Mouse (Mus musculus) limb, embryonic 13.5 days (tissue): ENCODE results near the gene Armc3. TPM values are rescaled to one million over a fixed set of nuclear protein-coding genes. Genes with fewer than 3 reads are reported as not detected.

Experiments
- ATAC-seq: fragments of 200-750 bp; cut with Nextera tagmentation; 2 replicates; pipeline ENCODE4 v1.8.0; 2017; ENCODE audit warnings: low read depth, moderate number of reproducible peaks, moderate TSS enrichment; ENCODE audit not compliant: low FRiP score
- H3K27ac ChIP-seq: fragments of 300-500 bp; sonication (generic); 2 replicates; pipeline ENCODE4 v1.5.1; 2015; ENCODE audit warnings: inconsistent platforms, mild to moderate bottlenecking, moderate library complexity
- H3K27me3 ChIP-seq: fragments of 300-500 bp; sonication (generic); 2 replicates; pipeline ENCODE4 v1.6.1; 2015; ENCODE audit warnings: mild to moderate bottlenecking, inconsistent platforms
- H3K36me3 ChIP-seq: fragments of 300-500 bp; sonication (generic); 2 replicates; pipeline ENCODE4 v1.6.1; 2015; ENCODE audit warnings: inconsistent platforms, mild to moderate bottlenecking, moderate library complexity
- H3K4me1 ChIP-seq: fragments of 300-500 bp; sonication (generic); 2 replicates; pipeline ENCODE4 v1.6.1; 2015; ENCODE audit warnings: inconsistent platforms
- H3K4me2 ChIP-seq: fragments of 300-500 bp; sonication (generic); replicated peaks from 2 replicates; pipeline ENCODE4 v1.6.1; 2015; ENCODE audit warnings: inconsistent platforms, mild to moderate bottlenecking, moderate library complexity
- H3K4me3 ChIP-seq: fragments of 300-500 bp; sonication (generic); 2 replicates; pipeline ENCODE4 v1.5.1; 2015; ENCODE audit warnings: moderate library complexity, mild to moderate bottlenecking, inconsistent platforms
- H3K9ac ChIP-seq: fragments of 300-500 bp; sonication (generic); 2 replicates; pipeline ENCODE4 v1.6.1; 2015; ENCODE audit warnings: mild to moderate bottlenecking, inconsistent platforms
- H3K9me3 ChIP-seq: fragments of 300-500 bp; sonication (generic); 2 replicates; pipeline ENCODE4 v1.6.1; 2016; ENCODE audit warnings: inconsistent platforms
- WGBS: fragments of 180-500 bp; shearing (Covaris S2); methylation state at CpG from one replicate; pipeline ENCODE4 v1.1.7; 2015; 5-methylcytosine and 5-hydroxymethylcytosine counted together
- polyA plus RNA-seq: library from polyadenylated mRNA; unstranded; fragments of >200 nt; fragmentation: Nextera tagmentation; extraction: Ambion mirVana; gene quantifications from 2 replicates; pipeline ENCODE4 v1.2.1, GENCODE M21; 2015

The Armc3 gene
- polyA plus RNA-seq, 1 experiment from 2014 or later: 0.13 TPM

GRCm38 (mm10) chr2:19322448-19322847 is 123.3 kb downstream of the Armc3 start:
- H3K27ac ChIP-seq: no peak overlapping the region
- ATAC-seq: no peak
- 81% methylated on average over 9 of the region's 9 CpGs for WGBS
- no peaks in the 10 kb centered on the region for H3K36me3 ChIP-seq
- no peaks in the 10 kb centered on the region for H3K9me3 ChIP-seq
- no peak overlapping the region for H3K4me3 ChIP-seq
- no peaks in the 10 kb centered on the region for H3K27me3 ChIP-seq
- H3K4me2 ChIP-seq: no peak overlapping the region
- H3K4me1 ChIP-seq: no peaks in the 10 kb centered on the region
- H3K9ac ChIP-seq: no peak overlapping the region

- H3K4me1 ChIP-seq: no peaks in the 10 kb centered on the region
- ATAC-seq: no peak
- no peak overlapping the region for H3K4me2 ChIP-seq
- H3K27ac ChIP-seq: no peak overlapping the region
- H3K9ac ChIP-seq: no peak overlapping the region
- no peaks in the 10 kb centered on the region for H3K36me3 ChIP-seq
- H3K4me3 ChIP-seq: no peak overlapping the region
- WGBS: 81% methylated on average over 1 of the region's 1 CpGs
- H3K9me3 ChIP-seq: no peaks in the 10 kb centered on the region
- no peaks in the 10 kb centered on the region for H3K27me3 ChIP-seq
These were observed 127.3 kb downstream of the Armc3 start for GRCm38 (mm10) chr2:19326376-19326775.

DNA sequence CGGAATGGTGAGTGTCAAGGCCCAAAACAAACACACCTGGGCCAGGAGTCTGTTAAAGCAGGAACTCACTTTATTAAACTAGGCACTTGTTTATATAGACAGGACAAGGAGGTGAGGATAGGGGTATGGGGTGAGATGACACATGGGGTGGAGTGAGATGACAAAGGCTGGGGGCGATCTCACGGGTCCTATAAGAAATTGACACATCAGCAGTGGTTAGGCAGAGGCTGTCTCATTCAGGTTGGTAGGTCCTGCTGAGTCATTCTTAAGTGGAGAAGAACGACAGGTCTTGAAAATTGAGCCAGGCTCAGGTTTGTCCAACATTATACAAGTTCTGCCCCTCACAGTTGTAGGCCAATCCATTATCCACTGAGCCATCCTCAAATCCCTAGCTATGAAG is 128.7 kb downstream of the Armc3 start:
- no peaks in the 10 kb centered on the region for H3K4me1 ChIP-seq
- 76% methylated on average over 4 of the region's 4 CpGs for WGBS
- H3K27ac ChIP-seq: no peak overlapping the region
- no peak overlapping the region for H3K9ac ChIP-seq
- no peak overlapping the region for H3K4me3 ChIP-seq
- no peaks in the 10 kb centered on the region for H3K9me3 ChIP-seq
- no peak overlapping the region for H3K4me2 ChIP-seq
- H3K36me3 ChIP-seq: no peaks in the 10 kb centered on the region
- H3K27me3 ChIP-seq: no peaks in the 10 kb centered on the region
- ATAC-seq: no peak

DNA sequence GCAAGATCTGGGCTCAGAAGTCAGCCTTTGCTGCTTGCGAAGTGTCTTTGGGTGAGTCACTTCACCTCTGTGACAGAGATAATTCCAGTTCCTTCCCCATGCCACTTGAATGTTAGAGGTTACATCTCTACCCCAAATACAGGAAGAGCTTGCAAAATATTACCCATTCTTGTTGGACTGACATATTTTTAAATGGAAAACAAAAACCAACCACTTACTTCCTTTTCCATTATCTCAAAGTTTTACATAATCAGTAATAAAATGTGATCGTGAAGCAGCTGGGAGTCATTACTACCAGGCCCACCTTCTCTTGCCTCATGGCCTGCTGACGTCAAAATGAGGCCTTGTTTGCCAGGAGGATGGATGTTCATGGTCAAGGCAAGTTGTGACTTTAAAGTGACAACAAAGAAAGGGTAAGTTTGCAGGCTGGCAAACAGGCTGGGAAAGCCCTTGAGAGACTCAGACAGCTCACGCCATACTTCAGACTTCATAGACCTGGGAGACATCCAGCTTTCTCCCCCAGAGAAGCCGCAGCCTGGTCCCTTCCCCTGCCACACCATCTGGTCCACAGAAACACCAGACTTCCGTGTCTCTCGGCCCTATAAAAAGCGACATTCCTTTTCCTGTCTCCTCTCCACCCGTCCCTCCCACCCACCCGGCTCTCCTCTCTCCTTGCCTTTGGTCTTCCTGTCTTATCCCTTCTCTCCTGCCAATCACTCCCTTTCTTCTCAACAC is 145.0 kb downstream of the Armc3 start:
- WGBS: 30% methylated on average over 10 of the region's 10 CpGs
- Histone ChIP-seq H3K27ac (no peak overlapping the region), H3K27me3 (0 out of 2 replicates have a peak, but pooled peaks cover 4% of the 10 kb centered on the region), H3K36me3 (no peaks in the 10 kb centered on the region), H3K9ac (no peak overlapping the region), H3K4me2 (peak overlapping the region; percentile 46), H3K4me1 (no peaks in the 10 kb centered on the region), H3K9me3 (no peaks in the 10 kb centered on the region), H3K4me3 (peak overlapping the region; percentile 12; the same call in 1 of the 2 replicates)
- peak; percentile 40; the same call in 1 of the 2 replicates for ATAC-seq

DNA sequence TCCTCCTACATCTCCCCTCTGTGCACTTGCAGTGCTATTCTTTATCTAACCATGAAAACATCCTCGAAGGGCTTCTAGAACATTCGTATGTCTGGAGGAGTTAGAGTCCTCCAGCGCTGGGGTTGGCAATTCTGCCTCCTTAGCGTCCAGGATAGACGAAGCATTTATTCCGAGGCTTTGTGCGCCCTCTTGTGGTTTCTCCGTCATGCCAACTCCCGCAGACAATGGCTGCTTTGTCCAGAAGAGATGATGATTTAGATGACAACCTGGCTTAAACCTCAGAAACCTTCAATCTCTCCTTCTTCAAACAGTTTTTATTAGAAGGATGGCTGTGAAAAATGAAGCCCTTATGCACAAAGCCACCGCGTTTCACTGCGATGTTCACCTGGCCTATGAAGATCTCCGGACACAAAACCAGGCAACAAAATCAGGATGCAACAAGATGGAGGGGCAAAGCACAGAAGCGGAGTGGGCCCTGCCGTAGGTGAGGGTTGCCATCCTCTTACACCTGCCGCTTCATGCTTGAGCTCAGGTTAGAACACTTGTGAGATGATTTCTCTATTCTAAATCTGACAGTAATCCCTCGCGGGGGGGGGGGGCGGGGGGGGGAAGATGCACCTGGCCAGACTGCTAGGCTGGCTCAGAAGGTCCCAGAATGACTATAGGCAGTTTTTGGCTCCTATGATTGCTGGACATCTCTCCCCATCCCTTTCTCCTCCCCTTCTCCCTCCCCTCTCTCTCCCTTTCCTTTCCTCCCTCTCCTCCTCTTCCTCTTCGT is 145.7 kb downstream of the Armc3 start:
- ATAC-seq: peak; percentile 77; the same call in 1 of the 2 replicates
- H3K27me3 ChIP-seq: 0 out of 2 replicates have a peak, but pooled peaks cover 4% of the 10 kb centered on the region
- peak overlapping the region; percentile 46 for H3K4me2 ChIP-seq
- no peak overlapping the region for H3K27ac ChIP-seq
- no peaks in the 10 kb centered on the region for H3K36me3 ChIP-seq
- H3K9me3 ChIP-seq: no peaks in the 10 kb centered on the region
- H3K4me3 ChIP-seq: peak overlapping the region; percentile 12; the same call in 1 of the 2 replicates
- H3K4me1 ChIP-seq: no peaks in the 10 kb centered on the region
- WGBS: 25% methylated on average over 20 of the region's 20 CpGs
- no peak overlapping the region for H3K9ac ChIP-seq

DNA sequence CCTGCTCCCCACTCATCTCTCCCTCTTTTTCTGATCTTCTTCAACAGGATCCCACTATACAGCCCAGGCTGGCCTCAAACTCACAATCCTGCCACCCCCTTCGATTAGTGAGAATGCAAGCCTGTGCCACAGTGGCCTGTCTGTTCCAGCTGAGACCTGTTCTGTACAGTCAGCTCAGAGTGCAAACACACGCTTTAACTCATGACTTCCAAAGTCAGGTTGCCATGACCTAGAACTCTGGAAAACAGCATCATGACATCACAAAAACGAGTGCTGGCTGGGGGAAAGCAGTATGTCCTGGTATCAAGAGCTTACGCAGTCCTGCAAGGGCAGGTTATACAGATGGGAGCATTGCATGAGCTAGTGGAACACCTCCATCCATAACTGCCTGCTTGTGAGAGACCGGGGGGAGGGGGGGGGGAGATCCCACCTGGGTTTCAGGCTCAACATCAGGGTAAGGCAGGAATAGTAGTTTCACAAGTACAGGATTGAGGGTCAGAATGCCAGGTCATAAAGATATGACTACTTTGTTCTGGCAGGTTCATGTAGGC is 146.4 kb downstream of the Armc3 start:
- 79% methylated on average over 5 of the region's 5 CpGs for WGBS
- Histone ChIP-seq H3K27ac (no peak overlapping the region), H3K9ac (no peak overlapping the region), H3K9me3 (no peaks in the 10 kb centered on the region), H3K4me1 (no peaks in the 10 kb centered on the region), H3K4me3 (no peak overlapping the region), H3K27me3 (0 out of 2 replicates have a peak, but pooled peaks cover 4% of the 10 kb centered on the region), H3K4me2 (peak overlapping the region; percentile 46; the same call in 1 of the 2 replicates), H3K36me3 (no peaks in the 10 kb centered on the region)
- ATAC-seq: no peak

GRCm38 (mm10) chr2:19348454-19348853 is 149.4 kb downstream of the Armc3 start:
- Histone ChIP-seq H3K27me3 (0 out of 2 replicates have a peak, but pooled peaks cover 4% of the 10 kb centered on the region), H3K9me3 (no peaks in the 10 kb centered on the region), H3K4me3 (no peak overlapping the region), H3K4me1 (no peaks in the 10 kb centered on the region), H3K27ac (no peak overlapping the region), H3K9ac (no peak overlapping the region), H3K4me2 (no peak overlapping the region), H3K36me3 (no peaks in the 10 kb centered on the region)
- ATAC-seq: no peak
- WGBS: 46% methylated on average over 3 of the region's 3 CpGs

- Histone ChIP-seq H3K9me3 (no peaks in the 10 kb centered on the region), H3K4me1 (no peaks in the 10 kb centered on the region), H3K4me2 (no peak overlapping the region), H3K27me3 (0 out of 2 replicates have a peak, but pooled peaks cover 4% of the 10 kb centered on the region), H3K9ac (no peak overlapping the region), H3K27ac (no peak overlapping the region), H3K36me3 (no peaks in the 10 kb centered on the region), H3K4me3 (no peak overlapping the region)
- WGBS: 86% methylated on average over 5 of the region's 5 CpGs
- no peak for ATAC-seq
These were observed 151.1 kb downstream of the Armc3 start for GRCm38 (mm10) chr2:19350167-19350566.

- H3K36me3 ChIP-seq: no peaks in the 10 kb centered on the region
- H3K4me1 ChIP-seq: no peaks in the 10 kb centered on the region
- H3K4me3 ChIP-seq: no peak overlapping the region
- no peaks in the 10 kb centered on the region for H3K27me3 ChIP-seq
- WGBS: 93% methylated on average over 1 of the region's 1 CpGs
- no peak overlapping the region for H3K4me2 ChIP-seq
- H3K9me3 ChIP-seq: no peaks in the 10 kb centered on the region
- H3K9ac ChIP-seq: no peak overlapping the region
- ATAC-seq: no peak
- H3K27ac ChIP-seq: no peak overlapping the region
These were observed 152.6 kb downstream of the Armc3 start for GRCm38 (mm10) chr2:19351615-19352253.

GRCm38 (mm10) chr2:19353158-19353557 is 154.1 kb downstream of the Armc3 start:
- WGBS: 85% methylated on average over 2 of the region's 2 CpGs
- H3K27ac ChIP-seq: no peak overlapping the region
- H3K4me2 ChIP-seq: no peak overlapping the region
- H3K9ac ChIP-seq: no peak overlapping the region
- ATAC-seq: no peak
- H3K9me3 ChIP-seq: no peaks in the 10 kb centered on the region
- H3K4me1 ChIP-seq: no peaks in the 10 kb centered on the region
- H3K4me3 ChIP-seq: no peak overlapping the region
- H3K36me3 ChIP-seq: no peaks in the 10 kb centered on the region
- H3K27me3 ChIP-seq: no peaks in the 10 kb centered on the region
